Mouse (Mus musculus) midbrain, embryonic 14.5 days (tissue): Measurements from ENCODE around the gene Mcf2l. TPM values are rescaled to one million over a fixed set of nuclear protein-coding genes. Genes with fewer than 3 reads are reported as not detected.

Experiments used
- ATAC-seq: fragments of 200-750 bp; cut with Nextera tagmentation; 2 replicates; pipeline ENCODE4 v1.8.0; 2017; ENCODE audit warnings: moderate number of reproducible peaks, moderate library complexity; ENCODE audit not compliant: low FRiP score, low TSS enrichment
- DNase-seq: peaks from one replicate; pipeline ENCODE4 v3.0.0-alpha.2; 2015
- H3K27ac ChIP-seq: fragments of 300-500 bp; sonication (generic); replicated peaks from 2 replicates; pipeline ENCODE4 v1.5.1; 2014; ENCODE audit warnings: mild to moderate bottlenecking, low read depth, low read length, moderate library complexity
- H3K27me3 ChIP-seq: fragments of 300-500 bp; sonication (generic); 2 replicates; pipeline ENCODE4 v1.6.1; 2014; ENCODE audit warnings: low read length, control low read depth, mixed read lengths; ENCODE audit not compliant: control insufficient read depth, insufficient read depth
- H3K36me3 ChIP-seq: fragments of 300-500 bp; sonication (generic); 2 replicates; pipeline ENCODE4 v1.6.1; 2014; ENCODE audit warnings: low read length, control low read depth; ENCODE audit not compliant: control insufficient read depth, insufficient read depth
- H3K4me1 ChIP-seq: fragments of 300-500 bp; sonication (generic); 2 replicates; pipeline ENCODE4 v1.6.1; 2014; ENCODE audit warnings: mild to moderate bottlenecking, antibody characterized with exemption, low read length, control low read depth; ENCODE audit not compliant: control insufficient read depth, insufficient read depth
- H3K4me2 ChIP-seq: fragments of 300-500 bp; sonication (generic); 2 replicates; pipeline ENCODE4 v1.6.1; 2014; ENCODE audit warnings: mild to moderate bottlenecking, low read length, moderate library complexity
- H3K4me3 ChIP-seq: fragments of 300-500 bp; sonication (generic); replicated peaks from 2 replicates; pipeline ENCODE4 v1.5.1; 2014; ENCODE audit warnings: low read depth, low read length
- H3K9ac ChIP-seq: fragments of 300-500 bp; sonication (generic); replicated peaks from 2 replicates; pipeline ENCODE4 v1.6.1; 2014; ENCODE audit warnings: mild to moderate bottlenecking, low read length, moderate library complexity
- H3K9me3 ChIP-seq: fragments of 300-500 bp; sonication (generic); 2 replicates; pipeline ENCODE4 v1.6.1; 2016; ENCODE audit warnings: low read length, control low read depth, mixed read lengths; ENCODE audit not compliant: control insufficient read depth
- WGBS: fragments of 180-500 bp; shearing (Covaris S2); extraction: QIAGEN DNeasy Blood & Tissue Kit; methylation state at CpG from one replicate; pipeline ENCODE4 v1.1.7; 2014; 5-methylcytosine and 5-hydroxymethylcytosine counted together
- polyA plus RNA-seq: library from polyadenylated mRNA; unstranded; fragments of >200 nt; fragmentation: Nextera tagmentation; extraction: Ambion mirVana; gene quantifications from 2 replicates; pipeline ENCODE4 v1.2.1, GENCODE M21; 2014

Mcf2l gene
- polyA plus RNA-seq, 1 experiment from 2014 or later = 174 TPM

GRCm38 (mm10) chr8:12947604-12948573 lies 74.3 kb downstream of the Mcf2l start:
- Histone ChIP-seq H3K36me3 (peaks cover 11% of the 10 kb centered on the region; the same call in 1 of the 2 replicates), H3K4me2 (peak overlapping the region; percentile 95), H3K4me1 (peaks cover 42% of the 10 kb centered on the region), H3K9ac (peak overlapping the region; percentile 88), H3K27ac (peak overlapping the region; percentile 99), H3K4me3 (peak overlapping the region; percentile 49), H3K27me3 (no peaks in the 10 kb centered on the region), H3K9me3 (no peaks in the 10 kb centered on the region)
- WGBS = under 1% methylated on average over 21 of the region's 21 CpGs
- DNase-seq (peak; percentile 89), ATAC-seq (peak; percentile 84)

- peak; percentile 41; the same call in 1 of the 2 replicates for ATAC-seq
- peaks cover 16% of the 10 kb centered on the region for H3K36me3 ChIP-seq
- H3K27me3 ChIP-seq = no peaks in the 10 kb centered on the region
- no peaks in the 10 kb centered on the region for H3K9me3 ChIP-seq
- DNase-seq = peak; percentile 79
- peak overlapping the region; percentile 95 for H3K4me2 ChIP-seq
- 3% methylated on average over 3 of the region's 3 CpGs for WGBS
- H3K4me1 ChIP-seq = peaks cover 42% of the 10 kb centered on the region
- peak overlapping the region; percentile 49 for H3K4me3 ChIP-seq
- H3K9ac ChIP-seq = peak overlapping the region; percentile 88
- H3K27ac ChIP-seq = peak overlapping the region; percentile 99
Observed at GRCm38 (mm10) chr8:12948574-12948961, 75.0 kb downstream of the Mcf2l start.

- Histone ChIP-seq H3K4me2 (peak overlapping the region; percentile 95), H3K9ac (no peak overlapping the region; the same call in 1 of the 2 replicates), H3K4me3 (peak overlapping the region; percentile 49; the same call in 1 of the 2 replicates), H3K27me3 (no peaks in the 10 kb centered on the region), H3K4me1 (peaks cover 42% of the 10 kb centered on the region), H3K9me3 (no peaks in the 10 kb centered on the region), H3K27ac (0 out of 2 replicates have a peak overlapping the region, but pooled peaks have one; percentile 26), H3K36me3 (peaks cover 37% of the 10 kb centered on the region)
- ATAC-seq (no peak), DNase-seq (no peak)
- 78% methylated on average over 7 of the region's 7 CpGs for WGBS
Observed at GRCm38 (mm10) chr8:12951051-12951630, 77.5 kb downstream of the Mcf2l start.

GRCm38 (mm10) chr8:12952699-12953098 lies 79.1 kb downstream of the Mcf2l start:
- no peak overlapping the region for H3K4me3 ChIP-seq
- H3K9ac ChIP-seq = no peak overlapping the region
- H3K9me3 ChIP-seq = no peaks in the 10 kb centered on the region
- H3K4me2 ChIP-seq = no peak overlapping the region
- H3K27me3 ChIP-seq = no peaks in the 10 kb centered on the region
- peaks cover 48% of the 10 kb centered on the region for H3K36me3 ChIP-seq
- 49% methylated on average over 6 of the region's 6 CpGs for WGBS
- DNase-seq (no peak), ATAC-seq (no peak)
- peaks cover 40% of the 10 kb centered on the region for H3K4me1 ChIP-seq
- no peak overlapping the region for H3K27ac ChIP-seq

GRCm38 (mm10) chr8:12955362-12955879 lies 81.8 kb downstream of the Mcf2l start:
- Histone ChIP-seq H3K4me2 (no peak overlapping the region), H3K36me3 (peaks cover 51% of the 10 kb centered on the region), H3K9ac (no peak overlapping the region), H3K27me3 (no peaks in the 10 kb centered on the region), H3K4me3 (no peak overlapping the region), H3K4me1 (peaks cover 31% of the 10 kb centered on the region), H3K27ac (no peak overlapping the region), H3K9me3 (no peaks in the 10 kb centered on the region)
- DNase-seq = no peak
- ATAC-seq = no peak
- 87% methylated on average over 8 of the region's 8 CpGs for WGBS

GRCm38 (mm10) chr8:12955880-12956279 lies 82.3 kb downstream of the Mcf2l start:
- no peak overlapping the region for H3K27ac ChIP-seq
- no peaks in the 10 kb centered on the region for H3K9me3 ChIP-seq
- no peak overlapping the region for H3K4me3 ChIP-seq
- no peak for ATAC-seq
- no peak for DNase-seq
- no peaks in the 10 kb centered on the region for H3K27me3 ChIP-seq
- peaks cover 51% of the 10 kb centered on the region for H3K36me3 ChIP-seq
- H3K9ac ChIP-seq = no peak overlapping the region
- peaks cover 28% of the 10 kb centered on the region for H3K4me1 ChIP-seq
- 93% methylated on average over 4 of the region's 4 CpGs for WGBS
- H3K4me2 ChIP-seq = no peak overlapping the region

GRCm38 (mm10) chr8:12956941-12957340 lies 83.3 kb downstream of the Mcf2l start:
- ATAC-seq (no peak), DNase-seq (no peak)
- no peaks in the 10 kb centered on the region for H3K27me3 ChIP-seq
- H3K4me2 ChIP-seq = no peak overlapping the region
- peaks cover 27% of the 10 kb centered on the region for H3K4me1 ChIP-seq
- H3K36me3 ChIP-seq = peaks cover 50% of the 10 kb centered on the region
- no peak overlapping the region for H3K9ac ChIP-seq
- WGBS = 74% methylated on average over 5 of the region's 5 CpGs
- H3K27ac ChIP-seq = no peak overlapping the region
- H3K9me3 ChIP-seq = no peaks in the 10 kb centered on the region
- H3K4me3 ChIP-seq = no peak overlapping the region

- no peak overlapping the region for H3K4me3 ChIP-seq
- no peaks in the 10 kb centered on the region for H3K9me3 ChIP-seq
- H3K27me3 ChIP-seq = no peaks in the 10 kb centered on the region
- no peak overlapping the region for H3K9ac ChIP-seq
- no peak overlapping the region for H3K4me2 ChIP-seq
- peaks cover 45% of the 10 kb centered on the region for H3K36me3 ChIP-seq
- 59% methylated on average over 6 of the region's 6 CpGs for WGBS
- ATAC-seq (no peak), DNase-seq (no peak)
- H3K4me1 ChIP-seq = peaks cover 24% of the 10 kb centered on the region
- H3K27ac ChIP-seq = no peak overlapping the region
Observed at GRCm38 (mm10) chr8:12957419-12957818, 83.8 kb downstream of the Mcf2l start.
